Mouse (Mus musculus): Measurements from ENCODE around the gene Tm9sf1. TPM values are rescaled to one million over a fixed set of nuclear protein-coding genes. Genes with fewer than 3 reads are reported as not detected.

Gene Tm9sf1
- total and polyA plus RNA-seq, 2 experiments from 2014 or later, result 55.3 to 59.7 TPM

DNA sequence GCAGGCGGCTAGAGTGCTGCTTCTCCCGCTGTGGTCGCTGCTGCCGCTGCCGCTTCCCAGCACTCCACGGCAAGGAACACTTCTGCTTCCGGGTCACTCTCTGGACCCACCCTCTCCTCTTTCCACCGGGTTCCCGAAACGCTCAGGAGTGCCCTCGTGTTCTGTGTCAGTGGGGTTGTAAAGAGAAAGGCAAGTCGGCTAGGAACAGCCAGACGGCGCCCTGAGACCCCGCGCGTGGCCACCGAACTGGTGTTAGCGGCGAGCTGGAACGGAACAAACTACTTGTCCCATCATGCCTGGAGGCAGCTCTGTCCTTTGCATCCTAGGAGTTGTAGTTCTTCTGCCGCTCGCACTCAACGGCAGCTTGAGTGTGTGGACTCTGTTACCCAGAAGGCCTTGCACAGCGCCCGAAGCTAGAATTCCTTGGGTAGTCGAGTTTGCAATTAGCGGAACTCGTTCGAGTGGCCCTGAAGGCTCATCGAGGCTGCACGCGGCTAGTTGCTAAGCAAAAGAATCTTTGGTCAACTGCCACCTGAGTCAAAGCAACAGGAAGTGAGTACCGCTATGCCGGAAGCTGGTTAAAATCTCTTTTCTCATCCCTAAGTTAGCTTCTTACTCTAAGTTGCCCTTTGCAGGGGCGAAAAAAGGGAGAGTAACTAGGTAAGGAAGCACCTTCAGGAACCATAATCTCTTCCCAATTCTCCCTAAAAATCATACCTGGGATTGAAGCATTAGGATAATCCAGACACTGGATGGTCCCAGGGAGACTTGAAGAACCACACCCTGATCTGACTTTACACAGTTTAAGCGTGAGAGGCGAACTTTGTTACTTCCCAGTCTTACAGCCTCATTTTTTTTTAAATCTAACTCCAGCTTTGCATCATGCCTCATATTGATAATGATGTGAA, 28.5 kb upstream of the Tm9sf1 start, which contains the start of the genes Gmpr2 and Nedd8:
Gmpr2 (plus strand) TSS at position 109 of the 908 bp plus-strand sequence.
Nedd8 (minus strand) TSS at position 292 of the 908 bp plus-strand sequence.
- WGBS, result 1% methylated on average over 38 of the region's 38 CpGs
- Histone ChIP-seq H3K27ac (peak within 1 kb of the TSS; percentile 82), H3K27me3 (ENCODE audit: insufficient read depth, low read length) (no peaks in the 10 kb centered on the region), H3K4me1 (ENCODE audit: insufficient read depth, low read length) (peaks cover 4% of the 10 kb centered on the region), H3K9me3 (ENCODE audit: low read length) (no peaks in the 10 kb centered on the region), H3K4me3 (ENCODE audit: low read length) (peak within 1 kb of the TSS; percentile 60), H3K9ac (replicated peaks; ENCODE audit: low read length) (peak within 1 kb of the TSS; percentile 54), H3K36me3 (ENCODE audit: insufficient read depth, low read length) (peaks cover 14% of the 10 kb centered on the region; the same call in 1 of the 2 replicates), H3K4me2 (ENCODE audit: low read depth, low read length) (peak within 1 kb of the TSS; percentile 62)
- ATAC-seq, result peak; percentile 97
- no peak for TF ChIP-seq CTCF (IDR thresholded peaks at IDR 0.05; ENCODE audit: low read depth)
- DNase-seq (ENCODE audit: low spot score), result peak; percentile 97

DNA sequence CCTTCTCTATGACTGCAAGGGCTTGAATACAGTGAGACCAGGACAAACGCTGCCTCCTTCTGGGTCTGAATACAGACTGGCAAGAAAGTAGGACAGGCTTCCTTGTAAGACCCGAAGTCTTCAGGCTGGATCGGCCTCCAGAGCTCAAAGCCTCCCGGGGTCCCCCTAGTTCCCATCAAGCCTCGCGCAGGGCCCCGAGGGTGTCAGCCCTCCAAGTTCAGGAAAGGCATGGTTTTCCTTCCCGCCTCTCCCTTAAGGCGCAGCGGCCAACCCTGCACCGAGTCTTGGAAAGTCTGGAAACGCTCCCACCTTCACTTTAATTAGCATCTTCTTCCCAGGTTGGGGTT, 27.9 kb upstream of the Tm9sf1 start:
- peaks cover 13% of the 10 kb centered on the region; the same call in 1 of the 2 replicates for H3K36me3 ChIP-seq (ENCODE audit: insufficient read depth, low read length)
- H3K4me1 ChIP-seq (ENCODE audit: insufficient read depth, low read length), result peaks cover 4% of the 10 kb centered on the region
- DNase-seq (ENCODE audit: low spot score), result no peak
- peak overlapping the region; percentile 60 for H3K4me3 ChIP-seq (ENCODE audit: low read length)
- H3K9ac ChIP-seq (replicated peaks; ENCODE audit: low read length), result peak overlapping the region; percentile 54
- peak; percentile 60 for ATAC-seq
- under 1% methylated on average over 12 of the region's 12 CpGs for WGBS
- H3K27me3 ChIP-seq (ENCODE audit: insufficient read depth, low read length), result no peaks in the 10 kb centered on the region
- no peaks in the 10 kb centered on the region for H3K9me3 ChIP-seq (ENCODE audit: low read length)
- H3K4me2 ChIP-seq (ENCODE audit: low read depth, low read length), result peak overlapping the region; percentile 62
- TF ChIP-seq CTCF (IDR thresholded peaks at IDR 0.05; ENCODE audit: low read depth), result no peak
- H3K27ac ChIP-seq, result peak overlapping the region; percentile 82

DNA sequence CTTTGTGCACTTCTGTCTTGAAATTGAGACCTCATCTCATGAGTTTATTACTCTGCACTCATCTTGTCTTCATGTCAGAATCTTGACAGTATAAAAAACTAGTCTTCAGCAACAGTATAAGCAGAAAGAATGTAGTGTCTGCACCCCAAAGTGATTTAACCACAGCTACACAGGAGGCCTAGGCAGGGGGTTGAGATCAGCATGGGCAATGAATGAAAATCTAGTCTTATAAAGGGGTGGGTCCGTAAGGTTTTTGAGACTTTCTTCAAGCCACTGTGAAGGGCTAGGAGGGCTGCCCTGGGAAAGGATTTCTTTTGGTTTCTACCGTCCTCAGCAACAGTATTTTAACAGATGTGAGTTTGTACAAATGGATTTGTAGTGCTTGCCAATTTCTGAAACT, 17.0 kb upstream of the Tm9sf1 start:
- Histone ChIP-seq H3K4me3 (ENCODE audit: low read length) (peak overlapping the region; percentile 70; the same call in 1 of the 2 replicates), H3K27ac (0 out of 2 replicates have a peak overlapping the region, but pooled peaks have one; percentile 88), H3K9ac (replicated peaks; ENCODE audit: low read length) (no peak overlapping the region), H3K4me1 (ENCODE audit: insufficient read depth, low read length) (no peaks in the 10 kb centered on the region; the same call in 1 of the 2 replicates), H3K36me3 (ENCODE audit: insufficient read depth, low read length) (peaks cover 21% of the 10 kb centered on the region; the same call in 1 of the 2 replicates), H3K4me2 (ENCODE audit: low read depth, low read length) (peak overlapping the region; percentile 74), H3K9me3 (ENCODE audit: low read length) (no peaks in the 10 kb centered on the region), H3K27me3 (ENCODE audit: insufficient read depth, low read length) (no peaks in the 10 kb centered on the region)
- DNase-seq (ENCODE audit: low spot score) (no peak), ATAC-seq (no peak)
- no peak for TF ChIP-seq CTCF (IDR thresholded peaks at IDR 0.05; ENCODE audit: low read depth)
- 29% methylated on average over 2 of the region's 2 CpGs for WGBS

DNA sequence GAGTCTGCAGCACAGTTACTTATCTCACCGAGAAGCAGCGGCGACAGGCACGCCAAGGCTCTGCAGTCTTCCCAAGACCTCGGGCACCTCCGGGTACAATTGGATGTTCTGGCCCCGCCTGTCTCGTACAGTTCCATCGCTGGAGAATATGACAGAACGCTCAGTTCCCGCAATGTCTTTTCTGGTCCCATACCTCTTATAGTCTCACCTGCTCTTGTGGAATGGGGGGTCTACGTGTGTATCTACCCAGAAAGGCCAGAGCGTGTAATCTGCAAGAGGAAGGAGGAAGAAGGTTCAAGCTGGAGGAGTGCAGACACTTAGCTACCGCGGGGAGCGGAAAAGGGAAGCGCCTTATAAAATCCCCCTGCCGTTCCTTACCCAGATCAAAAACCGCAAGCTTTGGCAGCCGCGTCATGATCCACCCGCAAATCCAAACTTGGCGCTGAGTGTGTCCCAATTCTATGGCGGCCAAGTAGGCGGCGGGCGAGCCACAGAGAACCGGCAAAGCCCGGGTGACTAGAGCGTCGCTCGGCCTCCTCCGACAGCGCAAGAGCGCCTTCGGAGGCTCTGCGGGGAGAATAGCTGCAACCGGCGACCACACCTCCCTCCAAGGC, 16.5 kb upstream of the Tm9sf1 start, which contains the start of gene Mdp1:
Mdp1 (minus strand) TSS at position 549 of the 614 bp plus-strand sequence.
- Histone ChIP-seq H3K27ac (peak within 1 kb of the TSS; percentile 88), H3K9me3 (ENCODE audit: low read length) (no peaks in the 10 kb centered on the region), H3K27me3 (ENCODE audit: insufficient read depth, low read length) (no peaks in the 10 kb centered on the region), H3K4me1 (ENCODE audit: insufficient read depth, low read length) (no peaks in the 10 kb centered on the region; the same call in 1 of the 2 replicates), H3K4me3 (ENCODE audit: low read length) (peak within 1 kb of the TSS; percentile 70), H3K4me2 (ENCODE audit: low read depth, low read length) (peak within 1 kb of the TSS; percentile 74), H3K36me3 (ENCODE audit: insufficient read depth, low read length) (peaks cover 21% of the 10 kb centered on the region; the same call in 1 of the 2 replicates), H3K9ac (replicated peaks; ENCODE audit: low read length) (peak within 1 kb of the TSS; percentile 76)
- TF ChIP-seq CTCF (IDR thresholded peaks at IDR 0.05; ENCODE audit: low read depth), result peak; percentile 69
- under 1% methylated on average over 39 of the region's 39 CpGs for WGBS
- DNase-seq (ENCODE audit: low spot score), result peak; percentile 96
- peak; percentile 97 for ATAC-seq

- H3K36me3 ChIP-seq (ENCODE audit: insufficient read depth, low read length), result peaks cover 14% of the 10 kb centered on the region; the same call in 1 of the 2 replicates
- no peak for DNase-seq (ENCODE audit: low spot score)
- no peaks in the 10 kb centered on the region for H3K27me3 ChIP-seq (ENCODE audit: insufficient read depth, low read length)
- H3K27ac ChIP-seq, result no peak overlapping the region
- no peak overlapping the region for H3K9ac ChIP-seq (replicated peaks; ENCODE audit: low read length)
- ATAC-seq, result no peak
- no peak overlapping the region for H3K4me3 ChIP-seq (ENCODE audit: low read length)
- 91% methylated on average over 5 of the region's 5 CpGs for WGBS
- no peak overlapping the region for H3K4me2 ChIP-seq (ENCODE audit: low read depth, low read length)
- H3K9me3 ChIP-seq (ENCODE audit: low read length), result no peaks in the 10 kb centered on the region
- no peak for TF ChIP-seq CTCF (IDR thresholded peaks at IDR 0.05; ENCODE audit: low read depth)
- H3K4me1 ChIP-seq (ENCODE audit: insufficient read depth, low read length), result no peaks in the 10 kb centered on the region; the same call in 1 of the 2 replicates
Measured at GRCm38 (mm10) chr14:55658011-55658410, 14.4 kb upstream of the Tm9sf1 start.

DNA sequence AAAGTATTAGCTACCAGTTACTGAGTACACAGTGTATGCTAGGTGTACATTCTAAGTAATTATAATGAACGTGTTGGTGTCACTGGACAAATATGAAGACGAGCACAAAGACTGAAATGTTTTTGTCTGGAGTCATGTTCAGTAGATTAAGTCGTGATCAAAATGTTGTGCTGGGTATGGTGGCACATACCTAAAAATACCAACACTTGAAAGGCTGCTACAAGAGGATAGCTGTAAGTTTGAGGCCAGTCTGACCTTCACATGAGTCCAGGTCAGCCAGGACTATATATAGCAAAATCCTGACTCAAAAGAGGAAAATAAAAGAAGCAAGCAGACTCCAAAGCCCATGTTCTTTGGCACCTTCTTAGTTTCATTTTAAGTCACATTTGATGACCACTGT, 13.3 kb upstream of the Tm9sf1 start:
- no peaks in the 10 kb centered on the region; the same call in 1 of the 2 replicates for H3K4me1 ChIP-seq (ENCODE audit: insufficient read depth, low read length)
- H3K4me2 ChIP-seq (ENCODE audit: low read depth, low read length), result no peak overlapping the region
- no peaks in the 10 kb centered on the region for H3K9me3 ChIP-seq (ENCODE audit: low read length)
- DNase-seq (ENCODE audit: low spot score) (no peak), ATAC-seq (no peak)
- no peak for TF ChIP-seq CTCF (IDR thresholded peaks at IDR 0.05; ENCODE audit: low read depth)
- no peak overlapping the region for H3K9ac ChIP-seq (replicated peaks; ENCODE audit: low read length)
- 87% methylated on average over 3 of the region's 3 CpGs for WGBS
- H3K27me3 ChIP-seq (ENCODE audit: insufficient read depth, low read length), result no peaks in the 10 kb centered on the region
- no peak overlapping the region for H3K27ac ChIP-seq
- H3K4me3 ChIP-seq (ENCODE audit: low read length), result no peak overlapping the region
- H3K36me3 ChIP-seq (ENCODE audit: insufficient read depth, low read length), result peaks cover 8% of the 10 kb centered on the region; the same call in 1 of the 2 replicates
